Mouse (Mus musculus) heart, adult 11 months (tissue): ENCODE results near the gene Rbck1.

Experiments
- DNase-seq: peaks from one replicate; pipeline ENCODE4 v3.0.0; 2022

The Rbck1 gene

DNA sequence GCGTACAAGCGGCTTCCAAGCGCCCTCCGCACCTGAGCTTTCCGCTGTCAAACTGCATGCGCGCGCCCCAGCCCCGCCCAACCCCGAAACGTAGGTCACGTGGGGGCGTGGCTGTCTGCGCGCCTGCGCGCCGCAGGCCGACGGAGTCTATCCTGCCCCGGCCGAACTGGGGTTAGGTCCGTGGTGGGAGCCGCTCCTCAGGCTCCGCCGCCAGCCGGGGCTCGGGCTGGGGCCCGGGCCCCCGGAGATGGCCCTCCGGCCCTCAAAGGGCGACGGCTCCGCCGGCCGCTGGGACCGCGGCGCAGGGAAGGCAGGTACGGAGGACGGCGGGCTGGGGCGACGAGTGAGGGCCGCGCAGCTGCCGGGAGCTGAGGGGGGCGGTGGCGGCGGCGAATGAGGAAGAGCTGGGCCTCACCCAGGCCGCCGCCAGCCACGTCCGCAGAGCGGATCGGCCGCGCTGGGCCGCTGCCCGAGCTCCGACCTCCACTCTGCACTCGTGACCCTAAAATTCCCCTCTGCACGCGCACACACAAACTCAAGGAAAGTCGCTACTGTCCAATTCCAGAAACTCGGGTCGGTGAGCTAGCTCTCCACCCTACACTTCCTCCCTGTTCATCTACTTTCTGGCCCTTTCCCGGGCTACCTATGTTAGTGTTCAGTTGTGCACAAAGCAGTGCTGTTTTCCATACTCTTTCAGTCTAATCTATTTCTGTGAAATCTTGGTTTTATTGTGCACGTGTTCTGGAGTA is 38.6 kb downstream of the Rbck1 start, which contains the start of gene Tbc1d20:
Gene Tbc1d20, plus strand, starts transcription at position 102 of the 749 bp plus-strand sequence.
- DNase-seq = peak; percentile 100

DNA sequence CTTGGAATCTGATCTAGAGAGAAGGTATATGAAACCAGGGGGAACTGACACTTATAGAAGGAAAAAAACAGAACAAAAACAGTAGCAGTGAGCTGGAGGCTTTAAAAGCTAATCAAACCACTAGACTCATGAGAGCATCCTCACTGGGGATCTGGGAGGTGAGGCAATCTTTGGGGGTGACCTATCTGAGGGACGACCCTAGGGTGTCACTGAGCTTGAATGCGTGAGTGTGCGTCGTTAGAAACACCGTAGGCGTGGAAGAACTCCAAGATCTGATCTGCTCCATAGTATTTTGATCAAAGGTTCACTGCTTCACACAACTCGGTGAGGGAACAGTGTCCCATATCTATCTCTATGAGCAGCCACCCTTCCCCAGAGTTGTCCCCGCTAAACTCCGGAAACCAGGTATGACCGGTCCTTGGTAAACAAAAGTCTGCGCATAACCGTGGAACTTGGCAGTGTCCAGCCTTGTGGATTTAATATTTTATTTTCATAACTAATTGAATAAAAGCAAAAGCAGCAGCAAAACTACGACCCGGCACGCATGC is 39.2 kb downstream of the Rbck1 start:
- no peak for DNase-seq

DNA sequence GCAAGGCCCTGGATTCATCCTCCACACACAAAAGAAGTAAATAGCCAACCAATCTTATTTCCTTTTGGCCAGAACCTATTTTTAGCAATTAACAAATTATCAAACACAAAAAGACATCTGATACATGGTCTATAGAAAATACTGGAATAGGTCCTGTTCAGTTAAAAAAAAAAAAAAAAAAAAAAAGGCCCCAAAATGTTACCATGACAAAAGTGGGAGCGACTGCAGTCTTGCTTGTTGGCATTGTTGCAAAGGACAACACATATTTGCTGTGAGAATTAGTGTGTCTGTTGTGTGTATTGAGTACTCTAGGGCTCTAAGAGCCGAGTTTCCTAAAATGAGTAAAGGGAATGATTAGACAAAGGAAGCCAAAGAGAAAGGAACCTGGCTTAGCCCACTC is 40.0 kb downstream of the Rbck1 start:
- no peak for DNase-seq

DNA sequence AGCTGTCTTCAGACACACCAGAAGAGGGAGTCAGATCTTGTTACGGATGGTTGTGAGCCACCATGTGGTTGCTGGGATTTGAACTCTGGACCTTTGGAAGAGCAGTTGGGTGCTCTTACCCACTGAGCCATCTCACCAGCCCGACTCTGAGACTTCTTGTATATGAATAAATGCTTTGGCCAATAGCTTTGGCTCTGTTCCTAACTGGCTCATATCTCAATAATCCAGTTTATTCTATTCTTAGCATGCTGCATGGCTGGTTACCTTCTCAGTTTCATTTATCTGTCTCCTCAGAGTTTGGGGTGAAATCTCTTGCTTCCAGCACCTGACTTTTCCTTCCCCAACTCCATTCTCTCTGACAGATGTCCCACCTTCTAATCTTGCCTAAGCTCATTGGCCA is 42.8 kb downstream of the Rbck1 start:
- DNase-seq = peak; percentile 55

DNA sequence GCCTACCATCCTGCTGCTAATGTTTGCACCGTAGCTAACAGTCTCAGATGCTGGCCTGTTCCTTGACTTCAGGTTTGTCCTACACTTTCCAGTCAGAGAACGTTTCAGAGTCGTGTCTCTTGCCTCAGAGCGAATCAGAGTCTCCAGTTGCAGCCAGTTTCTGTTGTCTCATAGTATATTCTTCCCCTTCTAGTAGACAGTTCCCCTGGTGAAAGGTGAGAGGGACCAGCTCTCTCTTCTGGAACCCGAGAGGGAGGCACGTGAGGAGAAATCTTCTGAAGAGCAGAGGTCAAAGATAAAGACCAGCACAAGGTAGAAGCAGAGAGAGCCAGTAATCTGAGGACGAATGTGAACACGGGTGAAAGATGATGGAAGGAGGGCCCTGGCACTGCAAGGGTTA is 44.4 kb downstream of the Rbck1 start:
- DNase-seq = peak; percentile 78

DNA sequence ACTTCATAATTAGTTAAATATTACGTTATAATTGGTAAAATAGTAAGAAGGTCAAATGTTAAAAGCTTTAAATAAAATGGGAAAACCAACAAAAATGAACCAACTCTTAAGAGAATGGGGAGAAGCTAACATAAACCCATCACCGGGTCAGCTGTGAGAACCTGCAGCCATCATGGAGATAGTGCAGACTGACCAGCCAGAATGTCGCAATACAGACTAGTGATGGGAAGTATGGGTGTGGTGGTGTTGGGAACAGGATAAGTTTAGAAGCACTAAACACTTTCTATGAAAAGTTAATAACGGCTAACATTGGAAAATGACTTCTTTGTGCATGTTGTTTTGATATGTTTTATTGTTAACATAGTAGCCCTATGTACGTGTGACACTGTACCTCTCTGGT is 44.9 kb downstream of the Rbck1 start:
- DNase-seq = peak; percentile 15

DNA sequence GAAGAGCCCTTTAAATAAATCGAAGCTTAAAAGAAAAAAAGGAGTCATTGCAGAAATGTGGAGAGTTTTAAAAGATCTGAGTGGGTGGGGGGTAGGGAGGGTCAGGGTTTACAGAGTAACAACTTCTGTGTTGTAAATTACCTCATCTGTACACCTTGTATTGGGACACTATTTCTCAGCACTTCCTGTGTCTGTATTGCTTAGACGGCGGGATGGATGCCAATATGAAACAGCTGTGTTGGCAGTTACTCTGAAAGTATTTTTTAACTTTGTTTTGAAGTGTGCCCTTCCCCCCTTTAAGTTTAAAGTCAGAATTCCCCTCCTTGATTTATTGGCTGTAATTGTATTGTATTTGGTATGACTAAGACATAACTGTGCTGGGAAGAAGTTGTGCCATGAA is 51.0 kb downstream of the Rbck1 start:
- peak; percentile 70 for DNase-seq

DNA sequence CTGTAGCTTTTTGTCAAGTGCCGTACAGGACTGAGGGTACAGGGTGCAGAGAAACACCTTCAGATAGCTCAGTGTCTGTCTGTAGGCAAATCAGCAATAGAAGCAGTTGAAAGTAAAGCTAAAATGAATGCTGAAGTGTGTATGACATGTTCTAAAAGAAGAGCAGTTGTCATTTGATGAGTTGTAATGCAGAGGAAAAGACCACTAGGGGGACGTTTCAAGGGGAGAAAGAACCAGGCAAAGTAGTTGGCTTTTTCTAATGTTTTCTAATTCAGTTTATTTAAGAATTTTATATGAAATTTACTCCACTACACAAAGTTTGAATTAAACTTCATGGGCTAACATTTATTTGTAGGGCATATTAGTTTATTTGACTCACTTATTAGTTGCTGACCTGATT is 58.8 kb downstream of the Rbck1 start:
- DNase-seq = no peak
